20 mouse cellular contexts compared by ENCODE assay signal in genomic region chr4:24583997-24584396, GRCm38 (mm10).
"Had no signal": no experiment of that assay in that cellular context is flagged by ENCODE, and none has a peak within 500 bp of the region (broad histone marks: within the 10 kb centered on the region; RNA-seq: fewer than 3 reads in every experiment).

No protein-coding gene starts in this region.

- H3K36me3 ChIP-seq: midbrain, embryonic 15.5 days; neural tube, embryonic 15.5 days; stomach, embryonic 15.5 days had no signal

- H3K9me3 ChIP-seq: limb, embryonic 10.5 days; limb, embryonic 13.5 days; liver, embryonic 12.5 days; liver, embryonic 15.5 days; lung, embryonic 15.5 days; midbrain, embryonic 15.5 days; neural tube, embryonic 12.5 days; neural tube, embryonic 15.5 days; stomach, embryonic 15.5 days had no signal

- H3K4me1 ChIP-seq: limb, embryonic 10.5 days; limb, embryonic 13.5 days; liver, embryonic 12.5 days; liver, embryonic 15.5 days; lung, embryonic 15.5 days; midbrain, embryonic 15.5 days; neural tube, embryonic 12.5 days; neural tube, embryonic 15.5 days; stomach, embryonic 15.5 days had no signal

- H3K4me3 ChIP-seq: limb, embryonic 10.5 days; limb, embryonic 13.5 days; liver, embryonic 12.5 days; liver, embryonic 15.5 days; lung, embryonic 15.5 days; midbrain, embryonic 15.5 days; neural tube, embryonic 12.5 days; neural tube, embryonic 15.5 days; stomach, embryonic 15.5 days had no signal

- H3K4me2 ChIP-seq: limb, embryonic 13.5 days; liver, embryonic 12.5 days; liver, embryonic 15.5 days; lung, embryonic 15.5 days; midbrain, embryonic 15.5 days; neural tube, embryonic 12.5 days; neural tube, embryonic 15.5 days; stomach, embryonic 15.5 days had no signal

- ATAC-seq: liver, embryonic 12.5 days; midbrain, embryonic 15.5 days had no signal

- H3K27me3 ChIP-seq: limb, embryonic 13.5 days; liver, embryonic 12.5 days; liver, embryonic 15.5 days; lung, embryonic 15.5 days; midbrain, embryonic 15.5 days; neural tube, embryonic 12.5 days; neural tube, embryonic 15.5 days; stomach, embryonic 15.5 days had no signal

- H3K9ac ChIP-seq: limb, embryonic 13.5 days; liver, embryonic 12.5 days; liver, embryonic 15.5 days; lung, embryonic 15.5 days; midbrain, embryonic 15.5 days; neural tube, embryonic 12.5 days; neural tube, embryonic 15.5 days; stomach, embryonic 15.5 days had no signal

- DNase-seq: kidney, adult 8-10 months; kidney, postnatal 14 days; kidney, postnatal 4 days; liver; lung, adult 18-20 months; lung, postnatal 10 days; lung, postnatal 36 days; right cerebral cortex, adult 18-20 months; right cerebral cortex, postnatal 14 days; right cerebral cortex, postnatal 4 days; thymus, postnatal 25 days had no signal

- H3K27ac ChIP-seq: limb, embryonic 10.5 days; limb, embryonic 13.5 days; liver, embryonic 12.5 days; liver, embryonic 15.5 days; lung, embryonic 15.5 days; midbrain, embryonic 15.5 days; neural tube, embryonic 12.5 days; neural tube, embryonic 15.5 days; stomach, embryonic 15.5 days had no signal
